Mouse (Mus musculus): Measurements from ENCODE around the gene Zfp704. TPM values are rescaled to one million over a fixed set of nuclear protein-coding genes. Genes with fewer than 3 reads are reported as not detected.

Zfp704 gene
- polyA plus RNA-seq, 1 experiment: 17.2 TPM

DNA sequence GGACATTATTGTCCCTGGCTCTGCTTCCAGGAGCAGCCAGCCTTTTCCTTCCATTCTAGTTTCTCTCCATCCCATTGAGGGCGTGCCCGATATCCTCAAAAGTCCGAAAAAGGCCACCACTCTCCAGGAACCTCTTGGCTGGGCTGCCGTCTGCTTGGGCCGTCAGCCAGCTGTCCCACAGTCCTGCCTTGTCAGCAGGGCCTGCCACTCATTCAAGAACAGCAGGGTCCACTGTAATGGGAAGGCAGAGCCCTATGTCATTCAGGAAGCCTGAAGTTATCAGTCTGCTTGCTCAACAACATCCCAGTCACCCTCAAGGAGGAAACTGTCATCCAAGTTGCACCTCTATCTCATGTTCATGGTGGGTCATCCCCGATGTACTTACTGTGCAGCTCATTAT lies 128.5 kb downstream of the Zfp704 start:
- TF ChIP-seq CTCF (IDR thresholded peaks at IDR 0.05; ENCODE audit: control insufficient read depth, insufficient read depth, insufficient replicate concordance, low read depth, low read length) (no peak), POLR2A (IDR thresholded peaks at IDR 0.05; ENCODE audit: control insufficient read depth, low read depth, low read length) (no peak)
- Histone ChIP-seq H3K27ac (ENCODE audit: control insufficient read depth, insufficient read depth, low read depth, low read length) (no peak overlapping the region), H3K36me3 (ENCODE audit: control insufficient read depth, insufficient read depth, low read length) (no peaks in the 10 kb centered on the region), H3K27me3 (ENCODE audit: control insufficient read depth, insufficient read depth, low read length) (no peaks in the 10 kb centered on the region), H3K4me1 (ENCODE audit: control insufficient read depth, insufficient read depth, low read length) (no peaks in the 10 kb centered on the region), H3K4me3 (ENCODE audit: control insufficient read depth, low read depth, low read length) (no peak overlapping the region)

DNA sequence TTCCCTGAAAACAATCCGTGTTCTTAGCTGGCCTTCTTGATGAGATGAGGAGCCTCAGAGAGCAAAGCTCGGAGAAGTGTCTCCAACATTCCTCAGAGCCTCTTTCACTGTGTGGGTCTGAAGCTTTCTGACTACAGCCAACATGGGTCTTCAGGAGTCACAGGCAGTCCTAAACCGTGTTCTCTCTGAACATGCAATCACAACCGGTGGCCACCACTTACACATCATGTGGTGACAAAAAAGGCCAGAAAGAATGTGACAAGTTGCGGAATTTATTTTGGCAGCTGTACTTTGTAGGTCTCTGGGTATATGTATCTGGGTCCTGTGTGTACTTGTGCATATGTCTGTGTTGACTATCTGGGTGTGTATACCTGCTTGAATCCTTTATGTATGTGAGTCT lies 128.9 kb downstream of the Zfp704 start:
- no peaks in the 10 kb centered on the region for H3K36me3 ChIP-seq (ENCODE audit: control insufficient read depth, insufficient read depth, low read length)
- no peak overlapping the region for H3K27ac ChIP-seq (ENCODE audit: control insufficient read depth, insufficient read depth, low read depth, low read length)
- no peaks in the 10 kb centered on the region for H3K27me3 ChIP-seq (ENCODE audit: control insufficient read depth, insufficient read depth, low read length)
- H3K4me1 ChIP-seq (ENCODE audit: control insufficient read depth, insufficient read depth, low read length): no peaks in the 10 kb centered on the region
- no peak overlapping the region for H3K4me3 ChIP-seq (ENCODE audit: control insufficient read depth, low read depth, low read length)
- TF ChIP-seq CTCF (IDR thresholded peaks at IDR 0.05; ENCODE audit: control insufficient read depth, insufficient read depth, insufficient replicate concordance, low read depth, low read length) (no peak), POLR2A (IDR thresholded peaks at IDR 0.05; ENCODE audit: control insufficient read depth, low read depth, low read length) (no peak)

DNA sequence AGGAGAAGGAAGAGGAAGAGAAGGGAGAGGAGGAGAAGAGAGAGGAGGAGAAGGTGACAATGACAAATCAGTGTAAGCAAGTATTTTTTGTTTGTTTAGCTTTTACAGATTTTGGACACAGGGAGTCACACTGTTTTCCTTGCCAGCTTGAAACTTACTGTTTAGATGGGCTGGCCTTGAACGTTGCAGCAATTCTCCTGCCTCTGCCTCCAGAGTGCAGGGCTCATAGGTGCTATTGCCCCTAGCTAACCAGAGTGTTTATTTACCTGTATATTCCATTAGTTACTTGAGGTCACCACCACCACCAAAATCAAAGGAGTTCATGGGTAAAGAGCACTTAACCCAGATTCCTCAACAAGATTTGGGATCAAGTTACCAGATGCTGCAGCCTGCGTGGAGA lies 132.5 kb downstream of the Zfp704 start:
- H3K4me3 ChIP-seq (ENCODE audit: control insufficient read depth, low read depth, low read length): no peak overlapping the region
- H3K36me3 ChIP-seq (ENCODE audit: control insufficient read depth, insufficient read depth, low read length): no peaks in the 10 kb centered on the region
- H3K27ac ChIP-seq (ENCODE audit: control insufficient read depth, insufficient read depth, low read depth, low read length): no peak overlapping the region
- TF ChIP-seq CTCF (IDR thresholded peaks at IDR 0.05; ENCODE audit: control insufficient read depth, insufficient read depth, insufficient replicate concordance, low read depth, low read length): no peak
- TF ChIP-seq POLR2A (IDR thresholded peaks at IDR 0.05; ENCODE audit: control insufficient read depth, low read depth, low read length): no peak
- H3K4me1 ChIP-seq (ENCODE audit: control insufficient read depth, insufficient read depth, low read length): no peaks in the 10 kb centered on the region
- no peaks in the 10 kb centered on the region for H3K27me3 ChIP-seq (ENCODE audit: control insufficient read depth, insufficient read depth, low read length)

DNA sequence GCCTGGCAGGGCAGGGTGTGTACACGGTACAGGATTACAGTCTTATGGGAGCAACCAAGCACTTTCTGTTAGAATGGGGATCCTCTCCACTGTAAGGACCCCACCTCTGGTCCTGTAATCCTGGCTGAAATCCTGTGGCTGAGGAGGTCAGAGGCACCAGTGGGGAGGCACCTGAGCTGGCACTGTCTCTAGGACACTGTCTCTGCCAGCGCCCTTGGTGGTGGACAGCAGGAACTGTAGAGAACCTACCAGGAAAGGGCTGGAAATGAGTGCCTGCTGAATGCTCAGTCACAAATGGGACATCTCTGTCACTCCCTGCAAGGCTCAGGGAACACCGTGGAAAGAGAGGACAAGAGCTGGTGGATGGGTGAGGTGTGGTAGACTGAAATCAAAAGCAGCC lies 133.5 kb downstream of the Zfp704 start:
- Histone ChIP-seq H3K4me1 (ENCODE audit: control insufficient read depth, insufficient read depth, low read length) (no peaks in the 10 kb centered on the region), H3K27me3 (ENCODE audit: control insufficient read depth, insufficient read depth, low read length) (no peaks in the 10 kb centered on the region), H3K36me3 (ENCODE audit: control insufficient read depth, insufficient read depth, low read length) (no peaks in the 10 kb centered on the region), H3K4me3 (ENCODE audit: control insufficient read depth, low read depth, low read length) (no peak overlapping the region), H3K27ac (ENCODE audit: control insufficient read depth, insufficient read depth, low read depth, low read length) (no peak overlapping the region)
- TF ChIP-seq POLR2A (IDR thresholded peaks at IDR 0.05; ENCODE audit: control insufficient read depth, low read depth, low read length) (no peak), CTCF (IDR thresholded peaks at IDR 0.05; ENCODE audit: control insufficient read depth, insufficient read depth, insufficient replicate concordance, low read depth, low read length) (no peak)

DNA sequence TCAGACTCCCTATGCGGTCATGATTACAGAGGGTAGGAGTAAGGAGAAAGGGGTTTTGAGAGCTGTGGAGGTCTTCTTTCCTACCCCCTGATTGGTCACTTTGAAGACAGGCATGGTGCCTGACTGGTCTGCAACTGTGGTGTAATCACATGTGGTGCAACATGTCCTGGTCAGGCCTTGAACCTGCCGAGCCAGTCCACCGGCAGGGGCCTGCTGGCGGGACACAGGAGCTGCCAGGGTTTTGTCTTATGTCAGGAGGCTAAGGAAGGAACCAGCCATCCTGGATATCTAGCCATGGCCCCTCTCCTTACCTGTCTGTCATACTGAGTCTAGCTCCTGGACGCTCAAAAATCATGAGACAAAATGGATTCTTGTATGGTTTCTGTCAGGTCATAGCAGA lies 134.4 kb downstream of the Zfp704 start:
- TF ChIP-seq CTCF (IDR thresholded peaks at IDR 0.05; ENCODE audit: control insufficient read depth, insufficient read depth, insufficient replicate concordance, low read depth, low read length) (no peak), POLR2A (IDR thresholded peaks at IDR 0.05; ENCODE audit: control insufficient read depth, low read depth, low read length) (no peak)
- H3K27me3 ChIP-seq (ENCODE audit: control insufficient read depth, insufficient read depth, low read length): no peaks in the 10 kb centered on the region
- H3K4me1 ChIP-seq (ENCODE audit: control insufficient read depth, insufficient read depth, low read length): no peaks in the 10 kb centered on the region
- H3K4me3 ChIP-seq (ENCODE audit: control insufficient read depth, low read depth, low read length): no peak overlapping the region
- no peaks in the 10 kb centered on the region for H3K36me3 ChIP-seq (ENCODE audit: control insufficient read depth, insufficient read depth, low read length)
- H3K27ac ChIP-seq (ENCODE audit: control insufficient read depth, insufficient read depth, low read depth, low read length): no peak overlapping the region

DNA sequence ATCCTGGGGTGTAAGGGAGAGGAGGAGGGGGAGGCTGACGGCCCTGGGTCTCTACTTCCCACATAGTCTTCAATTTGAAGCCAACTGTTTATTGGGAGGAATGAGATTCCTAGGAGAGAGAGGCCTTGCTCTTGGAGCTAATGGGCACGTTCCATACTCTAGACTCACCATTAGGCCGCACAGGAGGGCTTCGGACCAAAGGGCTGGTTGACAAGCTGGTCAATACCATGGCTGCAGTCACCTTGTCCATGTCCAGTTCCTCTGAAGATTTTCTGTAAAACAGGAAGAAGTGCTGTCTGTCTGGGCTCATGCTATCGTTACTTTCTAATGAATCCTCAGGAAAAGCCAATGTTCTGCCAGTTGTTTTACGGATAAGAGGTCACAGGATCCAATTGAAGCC lies 135.6 kb downstream of the Zfp704 start:
- Histone ChIP-seq H3K36me3 (ENCODE audit: control insufficient read depth, insufficient read depth, low read length) (no peaks in the 10 kb centered on the region), H3K4me3 (ENCODE audit: control insufficient read depth, low read depth, low read length) (no peak overlapping the region), H3K27ac (ENCODE audit: control insufficient read depth, insufficient read depth, low read depth, low read length) (no peak overlapping the region), H3K27me3 (ENCODE audit: control insufficient read depth, insufficient read depth, low read length) (no peaks in the 10 kb centered on the region), H3K4me1 (ENCODE audit: control insufficient read depth, insufficient read depth, low read length) (no peaks in the 10 kb centered on the region)
- TF ChIP-seq POLR2A (IDR thresholded peaks at IDR 0.05; ENCODE audit: control insufficient read depth, low read depth, low read length) (no peak), CTCF (IDR thresholded peaks at IDR 0.05; ENCODE audit: control insufficient read depth, insufficient read depth, insufficient replicate concordance, low read depth, low read length) (no peak)

DNA sequence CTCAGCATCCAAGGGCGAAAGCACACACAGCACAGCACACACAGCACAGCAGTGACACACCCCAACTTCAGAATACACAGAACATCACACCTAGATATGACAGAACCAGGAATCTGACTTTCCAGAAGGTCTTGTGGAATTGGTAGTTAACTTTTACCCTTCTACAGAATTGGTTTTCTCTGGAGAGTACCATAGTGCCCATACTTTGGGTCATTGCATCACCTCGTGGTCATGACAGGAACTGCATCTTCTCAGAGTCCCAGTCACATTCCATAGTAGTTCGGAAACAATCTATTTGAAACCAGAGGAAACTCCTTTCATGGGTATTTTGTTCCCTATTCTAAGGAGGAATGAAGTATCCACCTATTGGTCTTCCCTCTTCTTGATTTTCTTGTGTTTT lies 143.6 kb downstream of the Zfp704 start:
- Histone ChIP-seq H3K4me3 (ENCODE audit: control insufficient read depth, low read depth, low read length) (no peak overlapping the region), H3K27me3 (ENCODE audit: control insufficient read depth, insufficient read depth, low read length) (no peaks in the 10 kb centered on the region), H3K4me1 (ENCODE audit: control insufficient read depth, insufficient read depth, low read length) (no peaks in the 10 kb centered on the region; the same call in 1 of the 2 replicates), H3K36me3 (ENCODE audit: control insufficient read depth, insufficient read depth, low read length) (no peaks in the 10 kb centered on the region), H3K27ac (ENCODE audit: control insufficient read depth, insufficient read depth, low read depth, low read length) (no peak overlapping the region)
- TF ChIP-seq POLR2A (IDR thresholded peaks at IDR 0.05; ENCODE audit: control insufficient read depth, low read depth, low read length) (no peak), CTCF (IDR thresholded peaks at IDR 0.05; ENCODE audit: control insufficient read depth, insufficient read depth, insufficient replicate concordance, low read depth, low read length) (no peak; the same call in 1 of the 2 replicates)

DNA sequence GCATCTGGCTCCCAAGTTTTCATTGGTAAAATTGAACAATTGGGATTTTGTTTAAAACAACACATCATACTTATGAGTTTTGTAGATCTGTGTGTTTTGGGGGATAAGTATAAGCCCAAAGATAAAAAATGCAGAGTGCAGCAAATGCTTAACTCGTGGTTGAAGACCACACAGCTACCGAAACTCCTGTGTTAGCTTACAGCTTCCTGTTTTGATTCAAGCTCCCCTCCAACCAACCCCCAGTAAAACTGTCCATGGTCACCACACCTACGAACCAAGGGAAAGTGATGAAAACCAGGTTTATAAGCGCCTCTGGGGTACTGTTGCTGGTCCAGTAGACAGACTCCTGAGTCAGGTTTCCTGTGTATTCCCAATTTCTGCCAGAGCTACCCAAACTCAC lies 144.2 kb downstream of the Zfp704 start:
- Histone ChIP-seq H3K4me3 (ENCODE audit: control insufficient read depth, low read depth, low read length) (no peak overlapping the region), H3K4me1 (ENCODE audit: control insufficient read depth, insufficient read depth, low read length) (no peaks in the 10 kb centered on the region; the same call in 1 of the 2 replicates), H3K27me3 (ENCODE audit: control insufficient read depth, insufficient read depth, low read length) (no peaks in the 10 kb centered on the region)

More for the DNA sequence above, 144.2 kb downstream of the Zfp704 start:
- TF ChIP-seq POLR2A (IDR thresholded peaks at IDR 0.05; ENCODE audit: control insufficient read depth, low read depth, low read length) (no peak), CTCF (IDR thresholded peaks at IDR 0.05; ENCODE audit: control insufficient read depth, insufficient read depth, insufficient replicate concordance, low read depth, low read length) (no peak)
- Histone ChIP-seq H3K27ac (ENCODE audit: control insufficient read depth, insufficient read depth, low read depth, low read length) (no peak overlapping the region), H3K36me3 (ENCODE audit: control insufficient read depth, insufficient read depth, low read length) (no peaks in the 10 kb centered on the region)
